Mouse (Mus musculus) embryo, embryonic 10.5 days (tissue): ENCODE results near the gene Oas1c.
A peak's percentile ranks its signal among the peaks of the same experiment; 100 is the strongest.

Experiments used
- DNase-seq: peaks from one replicate; pipeline ENCODE4 v3.0.0-alpha.2; 2015; ENCODE audit warnings: low spot score

Oas1c gene

DNA sequence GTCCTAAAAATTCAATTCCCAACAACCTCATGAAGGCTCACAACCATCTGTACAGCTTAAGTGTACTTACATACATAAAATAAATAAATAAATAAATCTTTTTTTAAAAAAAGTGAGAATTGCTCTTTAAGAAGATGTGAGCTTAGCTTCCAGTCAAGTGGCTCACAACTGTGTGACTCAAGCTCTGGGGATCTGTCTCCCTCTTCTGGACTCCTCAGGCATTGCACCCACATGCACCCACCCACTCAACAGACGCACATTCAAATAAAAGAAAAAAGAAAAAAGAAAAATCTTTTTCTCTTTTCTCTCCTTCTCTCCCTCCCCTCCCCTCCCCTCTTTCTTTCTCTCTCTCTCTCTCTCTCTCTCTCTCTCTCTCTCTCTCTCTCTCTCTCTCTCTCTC is 30.7 kb downstream of the Oas1c start:
- DNase-seq = peak; percentile 5

DNA sequence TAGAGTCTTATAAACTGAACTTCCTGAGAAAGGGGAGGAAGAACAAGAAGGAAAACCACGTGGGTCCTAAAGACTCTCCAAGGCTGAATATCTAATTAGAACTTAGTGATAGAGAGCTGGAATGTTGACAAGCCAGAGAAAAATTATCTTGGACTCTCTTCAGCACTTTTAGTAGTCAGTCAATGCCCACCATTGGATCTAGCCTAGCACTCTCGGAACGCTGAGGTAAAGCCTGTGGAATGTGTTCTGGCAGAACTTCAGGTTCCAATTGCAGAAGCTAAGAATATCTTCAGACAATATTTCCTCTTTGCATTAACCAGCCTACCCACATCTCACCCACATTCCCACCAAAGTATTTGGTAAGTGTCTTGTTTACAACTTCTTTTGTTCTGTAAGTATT is 32.4 kb downstream of the Oas1c start:
- no peak for DNase-seq

DNA sequence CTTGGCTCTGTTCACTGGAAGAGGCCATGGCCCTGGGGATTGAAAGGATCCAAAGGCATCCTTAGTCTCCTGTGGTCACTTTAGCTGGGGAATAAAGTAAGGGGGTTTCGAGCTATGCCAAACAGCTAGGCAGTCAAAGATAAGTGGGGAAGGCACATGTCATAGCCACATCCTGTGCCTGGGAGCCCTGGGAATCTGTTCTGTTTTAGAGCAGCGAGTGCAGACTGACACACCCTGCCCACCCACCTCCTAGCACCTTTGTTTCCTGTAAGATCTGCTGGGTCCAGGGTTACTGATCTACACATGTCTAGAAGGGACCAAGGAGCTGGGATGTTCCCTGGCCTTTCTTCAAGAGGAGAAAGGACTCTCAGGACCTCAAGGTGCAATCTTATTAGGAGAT is 33.4 kb downstream of the Oas1c start:
- no peak for DNase-seq

DNA sequence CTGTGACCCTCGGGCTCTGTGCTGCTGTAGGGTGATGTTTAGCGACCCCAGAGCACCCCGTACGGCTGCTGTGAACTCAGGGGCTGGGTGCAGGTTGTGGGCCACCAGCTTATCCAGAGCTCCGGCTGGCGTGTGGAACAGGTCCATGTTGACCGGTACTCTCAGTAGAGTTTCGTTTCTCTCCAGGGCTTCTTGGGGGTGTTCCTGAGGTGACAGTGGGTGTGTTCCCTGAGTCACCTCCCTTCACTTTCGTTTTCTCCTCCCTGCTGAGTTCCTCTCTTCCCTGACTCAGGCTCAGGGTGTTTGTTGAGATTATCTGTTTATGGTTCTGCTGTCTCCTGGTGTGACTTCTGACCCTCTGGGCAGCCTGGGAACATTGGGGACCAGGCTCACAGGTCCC is 34.8 kb downstream of the Oas1c start, which contains the start of gene Oas3:
Oas3 (minus strand) TSS at position 184 of the 400 bp plus-strand sequence.
- DNase-seq = no peak

DNA sequence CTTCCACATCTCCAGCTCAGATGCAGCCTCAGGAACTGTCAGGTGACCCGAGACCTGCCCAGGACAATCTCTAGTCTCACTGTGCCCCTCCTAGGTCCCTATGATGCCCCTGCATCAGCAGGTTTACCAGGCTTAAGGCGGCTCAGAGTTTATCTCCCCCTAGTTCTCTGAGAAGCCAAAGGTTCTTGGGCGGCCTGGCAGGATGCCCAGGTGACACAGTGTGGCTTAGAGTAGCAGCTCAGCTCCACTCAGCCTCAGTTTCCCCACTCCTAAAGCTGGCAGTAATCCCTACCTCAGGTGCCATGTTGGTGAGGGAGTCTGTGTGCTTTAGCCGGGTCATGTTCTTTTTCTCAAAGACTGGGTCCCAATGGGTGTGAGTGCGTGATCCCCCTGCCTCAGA is 35.5 kb downstream of the Oas1c start:
- no peak for DNase-seq

DNA sequence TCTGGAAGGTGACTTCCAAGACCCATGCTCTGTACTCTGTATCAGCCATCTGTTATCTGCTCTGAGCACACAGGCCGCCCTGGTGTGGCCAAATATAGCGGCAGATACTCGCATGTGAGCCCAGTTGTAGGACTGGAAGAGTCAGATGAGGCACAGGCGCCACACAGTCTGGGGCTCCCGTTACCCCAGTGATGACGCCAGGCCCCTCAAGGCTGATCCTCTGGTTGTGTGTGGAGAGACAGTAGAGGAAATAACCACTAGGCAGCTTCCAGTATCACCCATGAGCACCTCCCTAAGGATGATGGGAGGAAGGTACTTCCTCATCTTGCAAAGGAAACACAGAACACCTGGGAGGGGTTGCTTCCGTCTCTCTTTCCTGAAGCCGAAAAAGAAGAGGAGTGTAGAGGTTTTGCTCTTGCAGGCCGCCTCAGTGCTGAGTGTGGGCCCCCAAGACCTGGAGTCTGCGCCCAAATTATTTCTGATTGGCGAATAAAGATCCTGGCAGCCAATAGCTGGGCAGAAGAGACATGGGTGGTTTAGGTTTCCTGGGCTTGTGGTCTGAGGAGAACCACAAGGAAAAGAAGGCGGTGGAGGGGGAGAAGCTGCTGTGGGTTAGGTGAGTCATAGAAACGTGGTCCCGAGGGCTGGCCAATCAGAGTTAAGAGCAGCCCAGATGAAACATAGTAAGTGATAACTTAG is 36.9 kb downstream of the Oas1c start:
- DNase-seq = no peak

DNA sequence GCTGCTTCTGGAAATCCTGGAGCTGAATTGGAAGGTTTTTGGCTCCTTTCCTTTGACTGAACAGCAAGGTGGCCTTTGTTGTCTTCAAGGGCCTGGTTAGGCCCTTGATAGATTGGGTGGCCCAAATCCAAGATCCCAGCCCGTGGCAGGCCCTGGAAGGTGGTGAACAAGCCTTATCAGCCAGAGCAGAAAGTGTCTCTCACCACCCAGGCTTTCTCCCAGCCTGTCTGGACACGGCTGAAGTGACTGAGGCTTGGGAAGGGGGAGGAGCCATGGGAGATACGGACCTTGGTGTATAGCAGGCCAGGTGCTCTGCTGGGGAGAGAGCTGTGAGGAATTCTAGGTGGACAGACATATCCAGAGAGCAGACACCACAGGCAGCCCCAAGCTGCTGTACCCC is 42.9 kb downstream of the Oas1c start:
- DNase-seq = no peak

DNA sequence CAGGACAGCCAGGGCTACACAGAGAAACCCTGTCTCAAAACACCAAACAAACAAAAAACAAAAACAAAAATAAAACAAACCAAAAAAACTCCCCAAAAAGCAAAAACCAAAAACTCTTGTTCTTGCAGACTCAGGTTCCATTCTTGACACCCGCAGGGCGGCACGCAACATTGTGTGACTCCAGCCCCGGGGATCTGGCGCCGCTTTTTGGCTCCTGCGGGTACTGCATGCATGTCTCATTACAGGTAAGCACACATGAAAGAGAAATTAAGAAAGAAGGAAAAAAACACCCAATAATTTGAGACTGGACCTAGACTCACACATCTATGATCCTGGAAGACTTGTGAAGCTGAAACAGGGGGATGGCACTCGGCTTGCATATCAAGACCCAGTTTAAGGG is 47.3 kb downstream of the Oas1c start:
- DNase-seq = no peak

DNA sequence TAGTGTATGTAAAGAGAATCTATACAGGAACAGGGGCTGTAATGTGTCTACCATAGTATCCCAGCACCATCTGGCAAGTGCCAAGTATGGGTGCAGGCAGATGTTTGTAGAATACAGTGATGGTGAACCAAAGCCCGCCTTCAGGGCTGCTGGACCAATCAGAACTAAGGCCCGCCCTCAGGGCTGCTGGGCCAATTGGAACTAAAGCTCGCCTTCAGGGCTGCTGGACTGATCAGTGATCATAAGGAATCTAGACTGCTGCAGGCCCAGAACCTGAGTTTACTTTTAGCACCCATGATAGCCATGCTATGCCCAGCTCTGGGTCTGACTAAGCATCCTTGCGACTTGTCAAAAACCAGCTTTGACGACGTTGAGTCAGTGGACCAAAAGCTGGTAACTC is 50.4 kb downstream of the Oas1c start:
- peak; percentile 50 for DNase-seq

DNA sequence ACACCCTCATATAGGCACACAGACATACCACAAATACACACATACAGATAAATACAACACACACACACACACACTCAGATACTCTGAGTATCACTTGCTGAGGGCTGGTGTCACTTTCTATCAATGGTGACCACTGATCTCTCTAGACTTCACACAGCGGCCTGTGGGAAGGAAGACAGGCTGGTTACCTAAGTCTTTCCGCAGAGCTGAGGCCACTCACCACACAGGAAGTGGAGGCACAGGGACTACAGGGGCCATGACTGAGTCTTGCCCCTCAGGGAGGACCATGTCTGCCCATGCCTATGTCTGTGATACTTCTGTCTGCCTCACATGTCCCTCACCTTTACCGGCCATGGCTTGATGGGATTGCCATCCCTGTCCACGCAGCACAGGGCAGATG is 58.1 kb downstream of the Oas1c start:
- no peak for DNase-seq

DNA sequence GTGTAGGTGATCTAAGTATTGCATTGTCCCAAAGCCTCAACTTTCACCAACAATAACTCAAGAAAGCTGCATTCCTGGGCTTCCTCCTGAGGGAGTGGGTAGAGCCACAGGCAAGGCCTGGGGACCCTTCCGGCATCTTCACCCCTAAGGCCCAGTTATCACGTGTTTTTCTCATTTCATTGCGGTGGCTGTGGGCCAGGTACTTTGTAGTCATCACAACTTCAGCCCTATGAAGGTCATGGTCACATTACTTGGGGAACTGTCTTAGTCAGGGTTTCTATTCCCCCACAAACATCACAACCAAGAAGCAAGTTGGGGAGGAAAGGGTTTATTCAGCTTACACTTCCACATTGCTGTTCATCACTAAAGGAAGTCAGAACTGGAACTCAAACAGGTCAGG is 59.5 kb downstream of the Oas1c start:
- DNase-seq = no peak

DNA sequence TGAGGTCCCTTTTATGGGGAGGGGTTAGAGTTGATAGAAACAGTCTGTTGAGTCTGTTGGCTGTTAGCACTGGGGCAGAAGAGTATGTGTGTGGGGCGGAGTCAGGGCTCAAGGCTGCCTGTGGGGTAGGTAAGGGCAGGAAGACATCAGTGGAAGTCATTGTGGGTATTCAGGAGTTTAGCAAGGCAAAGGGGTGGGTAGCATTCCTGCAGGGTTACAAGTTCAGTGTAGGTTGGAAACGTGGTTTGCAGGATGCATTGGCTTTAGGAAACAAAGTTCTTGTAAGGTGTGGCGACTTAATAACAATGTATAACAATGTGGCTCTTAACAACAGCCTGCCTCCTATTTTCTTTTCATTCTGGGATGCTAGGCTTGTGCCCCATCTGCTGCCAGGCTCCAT is 61.1 kb downstream of the Oas1c start:
- no peak for DNase-seq
